Mouse (Mus musculus) E14TG2a.4 (cell line): Measurements from ENCODE around the gene Lamb3.

ENCODE experiments used
- CTCF ChIP-seq: conservative IDR thresholded peaks from 2 replicates; pipeline ENCODE4 v1.5.1; 2014; ENCODE audit warnings: low read length
- POU5F1 ChIP-seq: IDR thresholded peaks from 2 replicates; pipeline ENCODE4 v1.6.1; 2014; ENCODE audit warnings: low read length, borderline replicate concordance

- TF ChIP-seq CTCF (no peak), POU5F1 (no peak)
These were observed 134.9 kb downstream of the Lamb3 start for GRCm38 (mm10) chr1:193342198-193342946.
